Mouse (Mus musculus) liver (tissue): ENCODE measurements around the gene Ddi2.

ENCODE experiments used
- DNase-seq: peaks from one replicate; pipeline ENCODE4 v3.0.0-alpha.2; 2020; ENCODE audit warnings: mixed read lengths

The Ddi2 gene

DNA sequence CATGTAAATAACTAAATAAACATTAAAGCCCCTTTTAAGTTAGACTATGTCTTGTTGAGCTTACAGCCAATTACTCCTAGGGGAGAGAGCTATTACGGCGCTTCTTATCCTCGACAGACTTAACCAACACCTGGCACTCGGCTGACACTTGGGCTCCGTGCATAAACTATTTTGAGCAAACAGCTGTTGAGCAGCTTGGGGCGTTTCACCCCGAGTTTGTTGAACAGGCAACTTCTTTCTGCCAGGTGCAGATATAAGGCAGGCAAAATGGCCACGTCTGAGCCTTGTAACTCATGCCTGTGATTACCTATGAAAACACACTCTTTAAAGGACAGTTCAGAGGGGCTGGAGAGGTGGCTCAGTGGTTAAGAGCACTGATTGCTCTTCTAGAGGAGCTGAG lies 14.8 kb upstream of the Ddi2 start:
- DNase-seq: no peak

DNA sequence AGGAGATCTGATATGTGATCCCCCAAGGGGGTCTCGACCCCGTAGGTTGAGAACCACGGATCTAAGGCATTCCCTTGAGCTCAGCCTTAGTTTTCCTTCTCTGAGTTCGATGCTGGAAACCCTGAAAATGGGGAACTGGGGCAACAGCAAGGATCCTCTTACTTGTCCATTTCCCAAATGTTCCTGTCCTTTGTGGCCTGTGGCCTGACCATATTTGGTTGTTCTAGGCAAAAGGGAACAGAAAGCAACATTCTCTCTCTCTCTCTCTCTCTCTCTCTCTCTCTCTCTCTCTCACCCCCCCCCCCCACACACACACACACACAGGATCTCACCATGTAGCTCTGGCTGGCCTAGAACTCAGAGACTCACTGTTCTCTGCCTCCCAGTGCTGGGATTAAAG lies 13.6 kb upstream of the Ddi2 start:
- DNase-seq: no peak

DNA sequence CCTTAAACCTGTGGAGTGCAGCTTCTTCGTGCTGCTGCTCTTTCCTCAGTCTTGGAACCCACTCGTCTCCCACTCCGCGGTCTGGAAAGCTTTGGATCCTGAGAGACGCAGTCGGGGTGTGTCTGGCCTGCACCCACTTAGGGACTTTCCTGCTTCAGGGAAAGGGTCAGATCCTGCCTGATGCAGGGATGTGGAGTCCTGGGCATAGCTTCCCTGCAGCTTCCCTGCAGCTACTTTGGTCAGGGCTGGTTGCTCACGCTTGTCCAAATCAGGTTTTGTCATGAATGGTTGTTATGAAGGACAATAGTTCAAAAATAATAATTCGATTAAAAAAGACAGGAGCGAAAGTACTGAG lies 12.0 kb upstream of the Ddi2 start:
- DNase-seq: no peak

DNA sequence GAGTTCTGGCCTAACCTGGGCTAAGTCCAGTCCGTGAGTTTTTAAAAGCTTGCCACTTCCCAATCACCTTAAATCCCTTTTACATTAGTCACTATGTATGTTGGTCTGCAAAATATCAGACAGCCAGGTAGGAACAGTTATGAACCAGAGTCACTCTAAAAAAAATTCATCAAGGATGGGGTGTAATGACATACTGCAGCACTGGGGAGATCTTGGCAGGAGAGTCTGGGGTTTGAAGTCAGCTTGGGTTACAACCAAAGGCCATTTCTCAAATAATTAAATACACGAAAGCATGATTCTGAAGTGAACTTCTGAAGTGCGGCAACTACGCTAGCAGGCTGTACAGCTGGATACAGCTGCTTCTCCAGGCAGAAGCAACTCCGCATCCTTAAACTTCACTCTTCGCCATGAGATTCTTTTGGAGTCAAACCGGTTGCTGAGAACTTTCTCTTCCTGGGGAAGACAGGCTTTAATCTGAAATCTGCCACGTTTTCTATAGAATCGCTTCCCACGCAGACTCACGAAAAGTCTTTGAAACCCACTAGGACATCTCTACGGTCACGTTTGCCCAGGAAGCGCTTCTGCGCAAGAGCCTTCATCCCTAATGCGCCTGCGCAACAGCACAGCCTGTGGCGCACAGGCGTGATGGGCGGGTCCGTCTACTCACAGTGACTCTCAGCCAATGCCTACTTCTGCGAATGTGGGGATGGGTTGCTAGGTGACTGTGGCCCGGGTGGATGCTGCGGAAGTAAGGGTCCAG lies 11.4 kb upstream of the Ddi2 start:
- peak; percentile 94 for DNase-seq

DNA sequence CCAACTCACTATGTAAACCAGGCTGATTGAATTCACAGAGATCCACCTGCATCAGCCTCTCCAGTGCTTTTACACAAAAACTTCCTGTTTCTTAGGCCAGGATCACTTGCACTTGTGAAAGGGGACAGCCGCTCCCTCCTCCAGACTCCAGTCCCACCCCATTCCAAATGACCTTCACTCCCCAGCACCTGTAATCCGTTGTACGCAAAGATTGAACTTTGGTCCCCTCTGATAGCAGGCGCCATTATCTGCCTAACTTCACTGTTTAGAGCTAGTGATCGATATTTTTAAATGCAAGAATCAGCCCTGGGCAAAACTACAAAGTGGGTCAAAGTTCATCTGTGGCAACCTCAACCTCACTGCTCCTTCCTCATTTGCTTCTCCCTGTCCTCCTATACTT lies 8.5 kb upstream of the Ddi2 start:
- no peak for DNase-seq

DNA sequence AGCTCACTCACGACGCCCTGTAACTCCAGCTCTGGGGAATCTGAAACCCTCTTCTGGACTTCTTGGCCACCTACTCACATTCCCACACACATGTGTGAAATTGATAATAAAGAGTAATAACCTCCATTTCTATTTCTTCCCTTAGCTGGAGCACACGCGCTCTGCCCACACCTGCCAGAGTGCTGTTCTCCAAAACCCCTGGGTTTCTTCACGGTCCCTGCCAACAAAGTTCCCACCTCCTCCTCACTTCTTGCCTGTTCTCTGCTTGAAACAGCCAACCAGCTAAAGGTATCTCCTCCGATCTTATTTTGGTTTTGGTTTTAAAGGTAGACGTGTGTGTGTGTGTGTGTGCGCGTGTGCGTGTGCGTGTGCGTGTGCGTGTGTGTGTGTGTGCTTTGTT lies 7.2 kb upstream of the Ddi2 start:
- no peak for DNase-seq

DNA sequence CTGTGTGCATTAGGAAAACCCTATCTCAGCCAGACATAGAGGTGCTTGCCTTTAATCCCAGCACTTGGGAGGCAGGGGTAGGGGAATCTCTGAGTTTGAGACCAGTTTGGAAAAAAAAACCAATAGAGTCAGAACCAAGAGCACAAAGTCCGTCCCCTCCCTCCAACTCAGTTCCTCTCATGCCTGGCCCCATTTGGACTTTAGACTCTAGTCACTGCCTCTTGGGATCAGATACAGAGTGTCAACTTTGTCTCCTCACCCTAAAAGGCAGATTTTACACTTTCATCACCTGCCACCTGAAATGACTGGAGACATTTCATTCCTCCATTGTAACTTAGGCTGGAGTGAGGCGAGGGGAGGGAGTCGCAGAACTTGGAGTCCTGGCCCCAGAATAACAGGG lies 6.0 kb upstream of the Ddi2 start:
- no peak for DNase-seq

DNA sequence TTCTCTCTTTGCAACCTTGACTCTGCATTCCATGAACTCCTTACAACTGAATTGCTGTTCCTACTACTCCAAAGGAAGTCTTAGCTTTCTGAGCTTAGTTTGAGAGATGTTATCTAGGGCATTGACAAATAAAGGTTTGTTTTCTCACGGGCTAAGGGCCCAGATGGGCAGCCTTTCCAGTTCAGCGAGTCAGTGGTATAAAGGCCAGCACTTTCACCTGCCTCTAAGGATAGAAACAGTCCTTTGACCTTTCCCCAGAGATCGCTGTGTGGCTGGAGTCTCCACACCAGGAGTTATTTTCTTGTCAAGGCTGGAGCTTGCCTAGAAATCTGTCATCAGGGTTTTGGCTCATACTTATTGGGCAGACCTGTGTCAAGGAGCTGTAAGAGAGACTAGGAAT lies 2.5 kb upstream of the Ddi2 start:
- no peak for DNase-seq

DNA sequence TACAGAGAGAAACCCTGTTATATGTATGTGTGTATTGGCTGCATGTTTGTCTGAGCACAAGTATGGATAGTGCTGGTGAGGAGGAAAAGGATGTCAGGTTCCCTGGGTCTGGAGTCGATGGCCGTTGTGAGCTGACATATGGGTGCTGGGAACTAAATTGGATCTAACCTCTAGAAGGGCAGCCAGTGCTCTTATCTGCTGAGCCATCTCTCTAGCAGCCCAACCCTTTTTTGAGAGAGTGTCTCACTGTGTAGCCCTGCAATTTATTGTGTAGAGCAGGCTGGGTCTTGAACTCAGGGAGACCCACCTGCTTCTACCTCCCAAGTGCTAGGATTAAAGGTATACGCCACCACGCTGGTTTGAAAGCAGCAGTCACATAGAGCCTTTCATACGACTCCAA lies 2.1 kb upstream of the Ddi2 start:
- no peak for DNase-seq

DNA sequence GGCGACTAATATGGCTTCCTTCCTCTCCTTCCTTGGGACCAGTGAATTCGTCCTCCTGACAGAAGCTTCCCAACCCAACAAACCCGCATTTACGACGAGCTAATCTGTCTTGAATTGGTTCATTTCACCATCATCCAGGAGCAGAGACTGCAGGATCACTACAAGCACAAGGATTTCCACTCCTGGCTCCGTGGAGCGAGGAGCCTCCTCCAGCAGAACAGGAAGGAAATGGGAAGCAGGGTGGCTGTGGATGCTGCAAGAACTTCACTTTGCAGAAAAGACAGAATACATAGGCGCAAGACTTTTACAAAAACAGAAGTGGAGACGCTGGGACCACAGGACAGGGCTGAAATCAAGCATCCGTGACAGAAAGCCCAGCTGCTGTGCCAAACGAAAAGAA lies 1.4 kb upstream of the Ddi2 start:
- no peak for DNase-seq

DNA sequence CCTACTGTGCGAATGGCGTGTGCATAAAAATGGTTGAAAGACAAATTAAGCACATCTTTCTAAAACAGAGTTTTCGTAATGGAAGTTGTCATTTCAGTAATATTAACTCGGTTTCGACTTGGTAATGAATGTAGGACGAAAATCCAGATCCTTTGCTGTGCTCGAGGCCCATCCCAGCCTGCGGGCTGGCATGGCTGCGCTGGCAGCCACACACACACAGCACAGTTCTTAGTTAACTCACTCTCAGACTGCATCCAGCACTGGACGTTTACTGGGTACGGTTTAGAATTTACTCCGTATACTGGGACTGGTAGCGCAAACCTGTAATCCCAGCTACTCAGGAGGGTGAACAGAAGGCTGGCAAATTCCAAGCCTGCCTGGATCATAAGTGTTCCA lies 452 bp upstream of the Ddi2 start:
- DNase-seq: no peak

DNA sequence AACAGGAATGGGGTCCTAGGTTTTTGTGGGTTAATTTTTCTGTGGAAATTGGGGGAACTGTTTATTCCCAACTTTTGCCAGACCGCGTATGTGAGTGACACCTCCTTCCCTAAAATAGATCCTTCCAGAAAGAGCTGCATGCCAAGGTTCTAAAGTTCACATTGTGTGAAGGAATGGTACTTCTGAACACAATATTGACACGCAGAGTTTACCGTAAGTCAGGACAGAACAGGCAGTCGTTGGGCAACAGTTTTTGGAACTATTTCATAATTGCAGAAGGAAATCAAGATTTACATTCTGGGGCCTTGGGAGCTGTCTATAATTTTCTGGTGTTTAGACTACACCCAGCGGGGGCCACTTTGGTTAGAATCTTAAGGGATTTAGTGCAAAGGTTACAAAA lies 1.3 kb downstream of the Ddi2 start:
- DNase-seq: no peak

DNA sequence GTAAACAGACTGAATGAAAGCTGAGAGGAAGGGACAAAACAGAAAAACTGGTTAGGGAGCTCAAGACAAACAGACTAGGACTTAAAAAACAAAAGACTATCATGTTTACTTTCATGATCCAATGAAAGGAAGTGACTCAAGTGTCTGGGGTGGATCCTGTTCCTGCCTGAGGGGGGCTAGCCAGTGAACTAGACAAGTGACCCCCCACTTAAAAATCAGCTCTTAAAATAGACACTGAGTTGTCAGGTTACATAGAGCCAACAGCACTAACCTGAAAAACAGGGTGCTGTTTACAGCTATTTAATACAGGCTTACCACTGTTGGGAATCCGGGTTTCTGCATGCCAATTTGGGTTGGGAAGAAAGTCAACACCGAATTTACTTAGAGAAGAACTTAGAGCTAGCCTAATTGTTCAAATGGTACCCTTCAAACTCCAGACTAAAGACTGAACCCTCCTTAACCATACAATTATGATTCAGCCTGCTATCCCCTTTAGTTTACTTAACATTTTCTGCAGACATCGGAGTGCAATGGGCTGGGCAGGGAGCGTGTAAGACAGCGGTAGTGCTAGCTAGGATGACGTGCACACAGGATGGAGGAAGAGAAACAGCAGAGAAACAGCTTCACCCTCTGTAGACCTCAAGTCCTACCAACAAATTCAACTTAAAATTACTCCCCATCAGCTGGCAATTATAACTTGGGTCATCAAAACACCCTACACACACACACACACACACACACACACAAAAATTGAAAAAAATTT lies 2.3 kb downstream of the Ddi2 start:
- no peak for DNase-seq

DNA sequence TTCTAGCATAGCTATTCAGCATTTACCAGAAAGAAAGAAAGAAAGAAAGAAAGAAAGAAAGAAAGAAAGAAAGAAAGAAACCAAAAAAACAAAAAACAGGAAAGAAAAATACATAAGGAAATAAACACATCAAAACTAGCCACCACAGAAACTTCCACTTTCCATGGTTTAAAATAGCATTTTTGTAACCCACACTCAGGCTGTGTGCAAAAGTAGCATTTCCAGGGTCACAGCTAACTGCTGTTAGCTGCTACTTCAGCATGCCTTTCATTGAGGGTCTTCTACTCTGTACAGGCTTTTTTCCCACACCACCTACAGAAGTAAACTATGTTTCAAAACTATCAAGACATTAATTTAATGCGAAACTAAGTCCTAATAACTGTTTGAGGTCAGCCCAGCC lies 3.9 kb downstream of the Ddi2 start:
- DNase-seq: no peak

DNA sequence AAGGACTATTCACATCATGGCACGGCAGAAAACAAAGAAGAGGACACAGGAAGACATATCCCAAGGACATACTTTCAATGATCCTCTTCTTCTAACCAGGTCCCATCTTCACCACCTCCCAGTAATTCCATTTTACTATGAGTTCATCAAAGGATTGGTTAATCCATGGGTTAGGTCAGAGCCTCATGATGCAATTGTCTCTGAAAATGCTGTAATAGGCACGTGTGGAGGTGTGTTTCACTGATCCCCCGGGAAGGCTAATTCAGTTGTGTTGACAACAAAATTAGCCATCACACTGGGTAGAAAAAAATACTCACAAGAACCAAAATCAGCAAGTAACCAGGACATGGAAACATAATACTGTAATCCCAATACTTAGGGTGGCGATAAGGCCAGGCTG lies 5.6 kb downstream of the Ddi2 start:
- no peak for DNase-seq

DNA sequence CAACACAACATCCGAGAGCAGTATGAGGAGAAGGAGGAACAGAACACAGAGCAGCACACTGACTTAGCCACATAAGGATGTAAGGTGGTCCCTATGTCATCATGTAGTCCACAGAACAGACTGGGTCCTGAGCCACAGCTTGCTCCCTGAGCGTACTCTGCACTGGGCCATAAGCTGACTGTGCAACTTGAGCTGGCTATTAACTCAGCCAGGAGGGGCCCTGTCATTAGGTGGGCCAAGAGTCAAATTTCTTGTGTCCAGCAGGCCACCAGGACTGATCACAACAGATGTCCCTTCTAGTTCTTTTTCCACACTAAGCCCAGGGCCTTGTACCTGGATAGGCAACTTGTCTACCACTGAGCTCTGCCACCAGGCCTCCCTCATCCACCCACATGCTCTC lies 8.2 kb downstream of the Ddi2 start:
- no peak for DNase-seq

DNA sequence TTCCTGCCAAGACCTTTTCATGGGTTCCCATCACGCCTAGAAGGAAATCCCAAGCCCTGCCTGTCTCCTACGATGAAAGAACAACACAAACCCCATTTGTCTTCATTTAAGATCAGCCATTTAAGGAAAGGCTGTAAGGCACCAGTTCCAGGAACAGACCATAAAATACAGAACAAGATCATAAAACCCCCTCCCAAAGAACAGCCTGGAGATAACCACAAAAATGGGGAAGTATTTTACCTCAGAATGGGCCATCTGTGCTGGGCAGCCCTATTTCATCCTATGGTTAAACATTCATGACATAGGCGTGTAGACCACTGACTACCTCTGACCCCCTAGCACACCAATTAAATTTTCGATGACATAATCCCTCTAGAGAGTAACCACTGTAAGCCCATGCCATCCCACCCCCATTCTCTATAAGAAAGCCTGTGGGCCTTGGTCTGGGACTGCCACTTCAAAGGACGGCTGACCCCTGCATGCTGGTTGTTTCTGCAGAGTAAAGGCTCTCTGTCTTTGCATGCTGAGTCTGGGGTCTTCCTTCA lies 9.5 kb downstream of the Ddi2 start:
- DNase-seq: no peak

DNA sequence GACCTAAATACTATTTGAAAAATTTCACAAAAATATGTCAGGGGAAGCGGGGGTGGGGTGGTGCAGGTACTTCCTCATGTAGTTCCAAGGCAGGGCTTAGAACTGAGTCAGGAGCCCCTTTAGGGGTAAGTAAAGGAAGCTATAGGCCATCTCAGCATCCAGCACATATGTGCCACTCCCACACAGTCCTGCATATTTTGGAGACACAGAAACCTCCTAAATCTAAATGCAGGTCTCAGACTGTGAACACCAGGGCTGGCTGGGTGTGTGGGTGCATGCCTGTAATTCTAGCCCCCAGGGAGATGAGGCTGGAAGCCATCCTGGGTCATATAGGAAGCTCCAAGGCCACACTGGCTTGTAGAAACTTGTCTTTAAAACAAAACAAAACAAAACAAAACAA lies 12.0 kb downstream of the Ddi2 start:
- DNase-seq: no peak

DNA sequence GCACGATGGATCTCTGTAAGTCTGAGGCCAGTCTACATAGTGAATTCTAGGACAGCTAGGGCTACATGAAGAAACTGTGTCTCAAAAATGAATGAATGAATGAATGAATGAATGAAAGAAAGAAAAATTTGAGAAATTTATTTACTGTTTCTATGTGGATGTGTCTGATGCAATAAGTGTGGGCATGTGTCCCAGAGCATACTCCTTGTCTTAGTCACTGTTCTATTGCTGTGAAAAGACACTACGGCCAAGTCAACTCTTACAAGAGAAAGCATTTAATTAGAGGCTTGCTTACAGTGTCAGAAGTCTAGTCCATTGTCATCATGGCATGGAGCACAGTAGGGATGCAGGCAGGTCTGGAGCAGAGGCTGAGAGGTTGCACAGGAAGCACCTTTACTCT lies 14.2 kb downstream of the Ddi2 start:
- DNase-seq: no peak

DNA sequence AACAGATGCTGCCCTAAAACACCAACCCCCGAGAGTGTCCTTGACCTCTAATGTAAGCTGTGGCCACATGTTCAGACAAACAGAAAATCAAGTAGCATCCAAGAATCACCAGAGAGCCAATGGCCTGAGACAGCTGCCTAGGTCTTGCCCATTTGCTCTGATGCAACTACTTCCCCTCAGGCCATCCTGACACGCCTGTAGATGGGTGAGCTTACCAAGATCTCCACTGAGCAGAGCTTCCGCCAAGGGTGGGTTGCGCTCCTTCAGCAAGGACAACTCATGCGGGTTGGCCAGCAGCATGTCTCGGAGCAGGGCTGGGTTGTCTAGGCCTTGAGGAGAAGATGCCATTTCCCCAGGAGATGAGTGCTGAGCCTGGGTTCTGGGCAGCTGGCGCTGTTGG lies 15.2 kb downstream of the Ddi2 start:
- DNase-seq: no peak

DNA sequence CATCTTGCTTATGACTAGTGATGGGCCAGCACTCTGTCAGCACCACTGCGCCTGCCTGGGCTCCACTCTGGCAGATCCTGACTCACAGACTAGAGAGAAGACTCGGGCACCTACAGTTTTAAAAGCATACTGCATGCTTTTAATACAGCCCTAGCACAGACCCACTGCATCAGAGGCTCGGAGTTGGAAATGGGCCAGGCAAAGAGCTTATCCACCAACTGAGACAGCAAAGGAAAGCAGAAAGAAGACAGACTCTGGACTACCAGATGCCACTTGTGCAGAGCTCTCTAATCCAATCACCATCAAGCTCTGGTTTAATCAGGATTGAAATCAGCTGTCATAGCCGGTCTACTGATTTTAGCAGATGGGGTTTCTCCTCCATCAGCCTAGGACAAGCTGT lies 17.9 kb downstream of the Ddi2 start:
- no peak for DNase-seq

DNA sequence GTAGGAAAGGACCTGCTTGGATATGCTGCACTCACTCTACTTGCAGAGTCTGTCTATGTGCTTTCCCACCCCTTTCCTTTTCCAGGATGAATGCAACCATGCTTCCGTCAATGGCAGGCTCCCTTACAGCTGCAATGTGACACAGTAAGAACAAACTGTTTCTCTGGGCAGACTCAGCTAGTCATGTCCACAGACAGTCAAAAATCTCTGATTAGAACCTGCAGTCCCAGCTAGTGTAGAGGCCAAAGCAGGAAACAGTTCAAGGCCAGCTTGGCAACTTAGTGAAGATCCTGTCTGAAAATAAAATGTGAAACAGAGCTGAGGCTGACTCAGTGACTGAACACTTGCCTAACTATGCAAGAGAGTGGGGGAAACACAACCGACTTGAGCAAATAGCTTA lies 18.6 kb downstream of the Ddi2 start:
- DNase-seq: no peak

DNA sequence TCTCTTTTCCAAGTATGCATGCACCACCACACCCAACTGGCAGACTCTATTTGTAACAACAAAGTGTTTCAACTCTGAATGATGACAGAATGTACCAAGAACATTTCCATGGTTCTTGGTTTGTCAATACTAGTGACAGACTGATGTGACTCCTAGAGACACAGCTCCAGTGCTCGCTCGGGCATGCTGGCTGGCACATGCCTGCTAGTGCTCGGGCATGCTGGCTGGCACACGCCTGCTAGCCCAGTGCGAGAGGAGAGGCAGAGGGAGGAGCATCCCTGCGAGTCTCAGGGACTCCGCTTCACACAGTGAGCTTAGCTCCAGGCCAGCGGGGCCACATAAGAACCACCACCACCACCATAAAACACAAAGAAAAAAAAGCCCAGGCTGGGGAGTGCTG lies 28.5 kb downstream of the Ddi2 start:
- no peak for DNase-seq

DNA sequence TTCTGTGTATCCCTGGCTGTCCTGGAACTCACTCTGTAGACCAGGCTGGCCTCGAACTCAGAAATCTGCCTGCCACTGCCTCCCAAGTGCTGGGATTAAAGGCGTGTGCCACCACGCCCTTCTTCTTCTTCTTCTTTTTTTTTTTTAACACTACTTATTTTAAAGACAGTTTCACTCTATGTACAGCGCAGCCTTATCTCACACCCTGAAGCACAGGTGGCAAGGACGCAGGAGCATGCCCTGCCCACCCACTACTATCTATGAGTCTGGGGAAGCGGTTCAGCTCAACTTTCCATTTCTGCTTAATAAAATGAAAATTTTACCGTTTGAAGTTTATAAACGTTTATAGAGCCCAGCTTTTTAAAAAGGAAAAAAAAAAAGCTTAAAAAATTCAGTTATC lies 34.7 kb downstream of the Ddi2 start:
- DNase-seq: no peak

DNA sequence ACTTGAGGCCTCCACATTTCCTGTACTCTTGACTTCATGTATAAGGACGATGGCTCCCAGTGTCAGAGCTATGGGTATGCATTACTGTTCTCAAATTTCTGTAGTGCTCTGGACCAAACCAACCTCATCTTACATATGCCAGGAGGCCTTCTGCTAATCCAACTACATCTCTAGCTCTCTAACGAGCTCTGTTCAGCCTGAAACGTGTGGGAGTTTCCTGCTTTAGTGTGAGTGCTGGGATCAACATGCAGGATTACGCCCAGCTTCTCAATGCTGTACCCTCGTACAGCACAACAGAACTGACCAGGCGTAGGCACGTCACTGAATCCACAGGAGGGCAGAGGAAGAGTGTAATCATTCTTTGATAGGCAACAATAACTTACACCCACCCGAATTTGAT lies 36.7 kb downstream of the Ddi2 start:
- DNase-seq: no peak
